Mouse (Mus musculus): ENCODE results near the gene Gm10318. TPM values are rescaled to one million over a fixed set of nuclear protein-coding genes. Genes with fewer than 3 reads are reported as not detected.

Gm10318 gene
- polyA plus RNA-seq, 1 experiment from 2014 or later: not detected

- DNase-seq (ENCODE audit: extremely low spot score, low spot score): no peak
- Histone ChIP-seq H3K4me3 (no peak within 1 kb of the TSS), H3K36me3 (replicated peaks) (no peaks in the 10 kb centered on the region), H3K27me3 (ENCODE audit: poor library complexity, severe bottlenecking) (no peaks in the 10 kb centered on the region), H3K4me1 (peaks cover 20% of the 10 kb centered on the region), H3K27ac (no peak within 1 kb of the TSS), H3K9me3 (no peaks in the 10 kb centered on the region)
- 55% methylated on average over 7 of the region's 7 CpGs for WGBS
Measured at GRCm38 (mm10) chr10:77861675-77862074, 9.0 kb downstream of the Gm10318 start, which contains the start of gene Gm3285. Gm3285 (plus strand) TSS chr10:77861975.

GRCm38 (mm10) chr10:77864067-77864761 lies 11.6 kb downstream of the Gm10318 start:
- H3K4me3 ChIP-seq: peak overlapping the region; percentile 46
- no peaks in the 10 kb centered on the region for H3K27me3 ChIP-seq (ENCODE audit: poor library complexity, severe bottlenecking)
- no peaks in the 10 kb centered on the region for H3K9me3 ChIP-seq
- H3K27ac ChIP-seq: peak overlapping the region; percentile 70
- H3K36me3 ChIP-seq (replicated peaks): no peaks in the 10 kb centered on the region
- WGBS: 45% methylated on average over 14 of the region's 14 CpGs
- DNase-seq (ENCODE audit: extremely low spot score, low spot score): peak; percentile 57
- H3K4me1 ChIP-seq: peaks cover 20% of the 10 kb centered on the region

GRCm38 (mm10) chr10:77864762-77865143 lies 12.1 kb downstream of the Gm10318 start:
- Histone ChIP-seq H3K9me3 (no peaks in the 10 kb centered on the region), H3K36me3 (replicated peaks) (no peaks in the 10 kb centered on the region), H3K27me3 (ENCODE audit: poor library complexity, severe bottlenecking) (no peaks in the 10 kb centered on the region), H3K4me1 (peaks cover 20% of the 10 kb centered on the region), H3K27ac (peak overlapping the region; percentile 70), H3K4me3 (peak overlapping the region; percentile 46)
- DNase-seq (ENCODE audit: extremely low spot score, low spot score): no peak
- WGBS: 37% methylated on average over 11 of the region's 11 CpGs

GRCm38 (mm10) chr10:77867546-77867945 lies 14.9 kb downstream of the Gm10318 start:
- Histone ChIP-seq H3K27ac (no peak overlapping the region), H3K4me1 (peaks cover 20% of the 10 kb centered on the region)
- no peak for DNase-seq (ENCODE audit: extremely low spot score, low spot score)

GRCm38 (mm10) chr10:77869651-77870050 lies 17.0 kb downstream of the Gm10318 start:
- Histone ChIP-seq H3K4me3 (no peak overlapping the region), H3K27me3 (ENCODE audit: poor library complexity, severe bottlenecking) (no peaks in the 10 kb centered on the region), H3K36me3 (replicated peaks) (no peaks in the 10 kb centered on the region), H3K27ac (no peak overlapping the region), H3K4me1 (peaks cover 8% of the 10 kb centered on the region), H3K9me3 (no peaks in the 10 kb centered on the region)
- WGBS: 89% methylated on average over 7 of the region's 7 CpGs
- DNase-seq (ENCODE audit: extremely low spot score, low spot score): no peak

More at GRCm38 (mm10) chr10:77867546-77867945, 14.9 kb downstream of the Gm10318 start:
- WGBS: 50% methylated on average over 1 of the region's 1 CpGs
- Histone ChIP-seq H3K27me3 (ENCODE audit: poor library complexity, severe bottlenecking) (no peaks in the 10 kb centered on the region), H3K4me3 (no peak overlapping the region), H3K9me3 (no peaks in the 10 kb centered on the region), H3K36me3 (replicated peaks) (no peaks in the 10 kb centered on the region)

GRCm38 (mm10) chr10:77878985-77879384 lies 26.3 kb downstream of the Gm10318 start:
- Histone ChIP-seq H3K4me1 (peaks cover 5% of the 10 kb centered on the region; the same call in 1 of the 2 replicates), H3K27me3 (ENCODE audit: poor library complexity, severe bottlenecking) (no peaks in the 10 kb centered on the region), H3K9me3 (no peaks in the 10 kb centered on the region), H3K4me3 (no peak overlapping the region), H3K36me3 (replicated peaks) (no peaks in the 10 kb centered on the region), H3K27ac (no peak overlapping the region)
- no peak for DNase-seq (ENCODE audit: extremely low spot score, low spot score)
- WGBS: 64% methylated on average over 6 of the region's 6 CpGs

- no peaks in the 10 kb centered on the region for H3K36me3 ChIP-seq (replicated peaks)
- WGBS: 88% methylated on average over 3 of the region's 3 CpGs
- H3K4me3 ChIP-seq: no peak overlapping the region
- H3K27me3 ChIP-seq (ENCODE audit: poor library complexity, severe bottlenecking): no peaks in the 10 kb centered on the region
- H3K4me1 ChIP-seq: peaks cover 5% of the 10 kb centered on the region; the same call in 1 of the 2 replicates
- no peak for DNase-seq (ENCODE audit: extremely low spot score, low spot score)
- H3K9me3 ChIP-seq: no peaks in the 10 kb centered on the region
- no peak overlapping the region for H3K27ac ChIP-seq
Measured at GRCm38 (mm10) chr10:77880305-77880704, 27.6 kb downstream of the Gm10318 start.

- Histone ChIP-seq H3K27me3 (ENCODE audit: poor library complexity, severe bottlenecking) (no peaks in the 10 kb centered on the region), H3K4me1 (no peaks in the 10 kb centered on the region), H3K36me3 (replicated peaks) (no peaks in the 10 kb centered on the region), H3K9me3 (no peaks in the 10 kb centered on the region), H3K27ac (no peak overlapping the region), H3K4me3 (no peak overlapping the region)
- no peak for DNase-seq (ENCODE audit: extremely low spot score, low spot score)
- WGBS: 86% methylated on average over 5 of the region's 5 CpGs
Measured at GRCm38 (mm10) chr10:77882553-77882952, 29.9 kb downstream of the Gm10318 start.

GRCm38 (mm10) chr10:77886007-77886747 lies 33.5 kb downstream of the Gm10318 start:
- Histone ChIP-seq H3K36me3 (replicated peaks) (no peaks in the 10 kb centered on the region), H3K27ac (no peak overlapping the region), H3K4me3 (no peak overlapping the region), H3K9me3 (peaks cover 6% of the 10 kb centered on the region; the same call in 1 of the 2 replicates), H3K4me1 (no peaks in the 10 kb centered on the region), H3K27me3 (ENCODE audit: poor library complexity, severe bottlenecking) (no peaks in the 10 kb centered on the region)
- no peak for DNase-seq (ENCODE audit: extremely low spot score, low spot score)
- 61% methylated on average over 12 of the region's 12 CpGs for WGBS

- WGBS: 87% methylated on average over 8 of the region's 8 CpGs
- Histone ChIP-seq H3K36me3 (replicated peaks) (no peaks in the 10 kb centered on the region), H3K27ac (no peak overlapping the region), H3K9me3 (peaks cover 6% of the 10 kb centered on the region; the same call in 1 of the 2 replicates), H3K4me3 (no peak overlapping the region), H3K27me3 (ENCODE audit: poor library complexity, severe bottlenecking) (no peaks in the 10 kb centered on the region), H3K4me1 (peaks cover 8% of the 10 kb centered on the region; the same call in 1 of the 2 replicates)
- no peak for DNase-seq (ENCODE audit: extremely low spot score, low spot score)
Measured at GRCm38 (mm10) chr10:77890987-77891565, 38.4 kb downstream of the Gm10318 start.

GRCm38 (mm10) chr10:77895562-77895961 lies 42.9 kb downstream of the Gm10318 start:
- DNase-seq (ENCODE audit: extremely low spot score, low spot score): no peak
- H3K4me3 ChIP-seq: no peak overlapping the region
- no peaks in the 10 kb centered on the region for H3K9me3 ChIP-seq
- H3K27me3 ChIP-seq (ENCODE audit: poor library complexity, severe bottlenecking): peaks cover 3% of the 10 kb centered on the region
- peaks cover 8% of the 10 kb centered on the region; the same call in 1 of the 2 replicates for H3K4me1 ChIP-seq
- H3K36me3 ChIP-seq (replicated peaks): no peaks in the 10 kb centered on the region
- H3K27ac ChIP-seq: no peak overlapping the region
- WGBS: 70% methylated on average over 5 of the region's 5 CpGs

- WGBS: 86% methylated on average over 7 of the region's 7 CpGs
- Histone ChIP-seq H3K36me3 (replicated peaks) (no peaks in the 10 kb centered on the region), H3K27ac (no peak overlapping the region), H3K9me3 (no peaks in the 10 kb centered on the region), H3K4me1 (peaks cover 32% of the 10 kb centered on the region), H3K4me3 (no peak overlapping the region), H3K27me3 (ENCODE audit: poor library complexity, severe bottlenecking) (peaks cover 18% of the 10 kb centered on the region)
- no peak for DNase-seq (ENCODE audit: extremely low spot score, low spot score)
Measured at GRCm38 (mm10) chr10:77900126-77900525, 47.5 kb downstream of the Gm10318 start.
